Mouse (Mus musculus) hindbrain, postnatal 0 days (tissue): ENCODE measurements around the gene Sar1a. TPM values are rescaled to one million over a fixed set of nuclear protein-coding genes. Genes with fewer than 3 reads are reported as not detected.
A peak's percentile ranks its signal among the peaks of the same experiment; 100 is the strongest.

Source experiments
- ATAC-seq: fragments of 200-750 bp; cut with Nextera tagmentation; 2 replicates; pipeline ENCODE4 v1.8.0; 2017; ENCODE audit warnings: mild to moderate bottlenecking, moderate TSS enrichment, moderate library complexity
- DNase-seq: peaks from one replicate; pipeline ENCODE4 v3.0.0-alpha.2; 2015; ENCODE audit warnings: low spot score
- H3K27ac ChIP-seq: fragments of 300-500 bp; sonication (generic); 2 replicates; pipeline ENCODE4 v1.5.1; 2014; ENCODE audit warnings: mild to moderate bottlenecking
- H3K27me3 ChIP-seq: fragments of 300-500 bp; sonication (generic); 2 replicates; pipeline ENCODE4 v1.6.1; 2014; ENCODE audit warnings: low read length, mixed read lengths; ENCODE audit not compliant: insufficient read depth
- H3K36me3 ChIP-seq: fragments of 300-500 bp; sonication (generic); 2 replicates; pipeline ENCODE4 v1.6.1; 2014; ENCODE audit warnings: low read length, mixed read lengths; ENCODE audit not compliant: insufficient read depth
- H3K4me1 ChIP-seq: fragments of 300-500 bp; sonication (generic); 2 replicates; pipeline ENCODE4 v1.6.1; 2014; ENCODE audit warnings: antibody characterized with exemption, low read length, mixed read lengths; ENCODE audit not compliant: insufficient read depth
- H3K4me2 ChIP-seq: fragments of 300-500 bp; sonication (generic); 2 replicates; pipeline ENCODE4 v1.6.1; 2014; ENCODE audit warnings: low read depth, mild to moderate bottlenecking, low read length, moderate library complexity, mixed read lengths
- H3K4me3 ChIP-seq: fragments of 300-500 bp; sonication (generic); 2 replicates; pipeline ENCODE4 v1.5.1; 2014; ENCODE audit warnings: low read length
- H3K9ac ChIP-seq: fragments of 300-500 bp; sonication (generic); replicated peaks from 2 replicates; pipeline ENCODE4 v1.6.1; 2014; ENCODE audit warnings: mild to moderate bottlenecking, low read length, moderate library complexity, mixed read lengths
- H3K9me3 ChIP-seq: fragments of 300-500 bp; sonication (generic); 2 replicates; pipeline ENCODE4 v1.6.1; 2016; ENCODE audit warnings: low read length, mixed read lengths
- CTCF ChIP-seq: IDR thresholded peaks from 2 replicates; pipeline ENCODE4 v1.5.1; 2016; ENCODE audit warnings: antibody characterized with exemption, control low read depth, low read depth
- WGBS: fragments of 180-500 bp; shearing (Covaris S2); extraction: QIAGEN DNeasy Blood & Tissue Kit; methylation state at CpG from one replicate; pipeline ENCODE4 v1.1.7; 2014; 5-methylcytosine and 5-hydroxymethylcytosine counted together
- polyA plus RNA-seq: library from polyadenylated mRNA; unstranded; fragments of >200 nt; fragmentation: Nextera tagmentation; extraction: Ambion mirVana; gene quantifications from 2 replicates; pipeline ENCODE4 v1.2.1, GENCODE M21; 2015
- total RNA-seq: library from RNA; depleted of rRNA; stranded (reverse); fragments of >200 nt; gene quantifications from 2 replicates; pipeline ENCODE4 v1.2.3, GENCODE M21; 2014

Sar1a gene
- total and polyA plus RNA-seq, 2 experiments from 2014 or later: 125 to 188 TPM

DNA sequence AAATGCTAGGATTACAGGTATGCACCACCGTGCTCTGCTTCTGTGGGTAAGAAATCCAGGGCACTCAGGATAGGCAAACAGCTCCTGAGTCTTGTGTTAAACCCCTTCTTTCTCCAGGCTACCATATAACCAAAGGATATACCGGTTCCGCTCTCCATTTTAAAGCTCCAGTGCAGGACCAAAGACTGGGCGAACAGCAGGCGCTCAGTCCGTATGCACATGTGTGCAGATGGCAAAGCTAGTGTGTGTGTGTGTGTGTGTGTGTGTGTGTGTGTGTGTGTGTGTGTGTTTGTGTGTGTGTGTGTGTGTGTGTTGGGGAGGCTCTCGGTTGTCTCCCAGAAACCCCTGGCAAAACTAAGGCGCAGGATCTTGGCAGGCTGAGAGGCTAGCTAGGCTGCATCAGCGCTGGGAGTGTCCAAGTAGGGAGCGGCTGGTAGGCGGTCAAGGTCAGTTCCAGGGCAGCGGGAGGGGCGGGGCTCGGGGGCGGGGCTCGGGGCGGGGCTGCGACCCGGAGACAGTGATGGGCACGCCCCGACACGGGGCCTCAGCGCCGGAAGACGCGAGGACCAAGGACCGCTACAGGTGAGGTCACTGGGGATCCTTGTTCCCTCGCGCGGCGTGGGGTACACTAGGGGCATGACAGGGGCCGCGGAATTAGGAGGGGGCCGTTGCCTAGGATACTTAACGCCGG is 34.8 kb downstream of the Sar1a start, which contains the start of gene Aifm2:
Aifm2 (plus strand) TSS at position 493 of the 691 bp plus-strand sequence.
- DNase-seq (peak; percentile 60), ATAC-seq (peak; percentile 85)
- Histone ChIP-seq H3K4me1 (peaks cover 9% of the 10 kb centered on the region; the same call in 1 of the 2 replicates), H3K9me3 (no peaks in the 10 kb centered on the region), H3K36me3 (no peaks in the 10 kb centered on the region), H3K9ac (peak within 1 kb of the TSS; percentile 55), H3K27ac (no peak within 1 kb of the TSS), H3K27me3 (no peaks in the 10 kb centered on the region), H3K4me3 (peak within 1 kb of the TSS; percentile 53), H3K4me2 (peak within 1 kb of the TSS; percentile 92)
- 13% methylated on average over 29 of the region's 36 CpGs for WGBS
- TF ChIP-seq CTCF: no peak

DNA sequence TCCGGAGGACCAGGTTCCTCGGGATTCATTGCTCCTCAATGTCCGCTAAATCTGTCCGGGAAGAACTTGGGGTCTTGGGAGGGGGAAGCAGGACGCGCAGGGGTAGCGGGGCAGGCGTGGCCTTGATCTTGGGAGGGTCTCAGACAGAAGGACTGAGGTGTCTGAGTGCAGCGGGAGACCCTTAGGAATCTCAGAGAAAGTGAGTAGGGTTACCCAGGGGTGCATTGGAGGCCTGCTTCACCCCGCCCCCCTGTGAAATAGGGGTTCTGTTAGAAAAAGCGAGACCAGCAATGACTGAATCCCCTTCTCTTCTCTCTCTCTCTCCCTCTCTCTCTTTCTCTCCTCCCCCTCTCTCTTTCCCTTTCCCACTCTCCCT is 35.4 kb downstream of the Sar1a start:
- Histone ChIP-seq H3K27me3 (no peaks in the 10 kb centered on the region), H3K27ac (no peak overlapping the region), H3K4me3 (peak overlapping the region; percentile 53), H3K36me3 (no peaks in the 10 kb centered on the region), H3K4me1 (peaks cover 9% of the 10 kb centered on the region; the same call in 1 of the 2 replicates), H3K9me3 (no peaks in the 10 kb centered on the region), H3K9ac (peak overlapping the region; percentile 55), H3K4me2 (peak overlapping the region; percentile 92)
- under 1% methylated on average over 10 of the region's 11 CpGs for WGBS
- DNase-seq (no peak), ATAC-seq (peak; percentile 55)
- TF ChIP-seq CTCF: no peak

DNA sequence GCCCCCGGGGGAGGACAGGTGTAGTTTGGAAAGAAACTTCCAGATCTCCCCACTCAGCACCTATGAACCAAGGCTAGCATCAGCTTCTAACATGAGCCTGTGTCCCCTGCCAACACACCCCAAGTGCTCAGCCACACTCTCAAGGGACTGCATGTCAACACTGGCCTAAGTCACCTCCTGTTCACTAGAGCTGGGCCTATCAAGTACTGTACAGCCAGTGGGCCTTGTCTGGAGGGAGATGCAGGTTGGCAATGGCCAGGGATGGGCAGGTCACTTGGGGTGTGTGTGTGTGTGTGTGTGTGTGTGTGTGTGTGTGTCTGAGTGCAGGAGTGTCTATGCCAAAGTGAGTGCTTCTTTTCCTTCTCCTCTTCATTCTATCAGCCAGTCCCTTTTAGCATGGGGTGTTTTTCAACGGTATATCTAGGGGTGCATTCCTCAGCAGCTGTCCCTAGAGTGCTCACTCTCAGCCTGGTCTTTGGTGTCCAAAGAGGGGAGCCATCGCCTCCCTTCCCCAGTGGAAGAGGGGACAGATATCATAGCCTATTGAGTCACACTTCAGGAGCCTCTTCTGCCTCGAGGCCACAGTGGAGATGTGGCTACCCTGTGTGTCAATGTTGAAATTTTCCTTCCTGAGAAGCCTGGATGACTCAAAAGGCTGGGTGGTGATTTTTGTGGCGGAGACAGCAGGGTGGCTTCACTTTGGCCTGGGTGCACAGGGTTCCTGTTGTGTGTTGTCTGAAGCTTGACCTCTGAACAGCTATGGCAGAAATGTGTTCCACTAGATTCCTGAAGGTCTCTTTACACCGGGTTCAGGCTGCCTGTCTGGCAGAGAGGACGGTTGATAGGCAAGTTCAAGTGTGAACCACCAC is 36.1 kb downstream of the Sar1a start:
- ATAC-seq (no peak; the same call in 1 of the 2 replicates), DNase-seq (no peak)
- peak overlapping the region; percentile 53 for H3K4me3 ChIP-seq
- TF ChIP-seq CTCF: no peak
- H3K4me1 ChIP-seq: peaks cover 9% of the 10 kb centered on the region; the same call in 1 of the 2 replicates
- H3K9me3 ChIP-seq: no peaks in the 10 kb centered on the region
- peak overlapping the region; percentile 92 for H3K4me2 ChIP-seq
- no peak overlapping the region for H3K9ac ChIP-seq
- no peak overlapping the region for H3K27ac ChIP-seq
- H3K27me3 ChIP-seq: no peaks in the 10 kb centered on the region
- WGBS: 77% methylated on average over 7 of the region's 7 CpGs
- no peaks in the 10 kb centered on the region for H3K36me3 ChIP-seq

DNA sequence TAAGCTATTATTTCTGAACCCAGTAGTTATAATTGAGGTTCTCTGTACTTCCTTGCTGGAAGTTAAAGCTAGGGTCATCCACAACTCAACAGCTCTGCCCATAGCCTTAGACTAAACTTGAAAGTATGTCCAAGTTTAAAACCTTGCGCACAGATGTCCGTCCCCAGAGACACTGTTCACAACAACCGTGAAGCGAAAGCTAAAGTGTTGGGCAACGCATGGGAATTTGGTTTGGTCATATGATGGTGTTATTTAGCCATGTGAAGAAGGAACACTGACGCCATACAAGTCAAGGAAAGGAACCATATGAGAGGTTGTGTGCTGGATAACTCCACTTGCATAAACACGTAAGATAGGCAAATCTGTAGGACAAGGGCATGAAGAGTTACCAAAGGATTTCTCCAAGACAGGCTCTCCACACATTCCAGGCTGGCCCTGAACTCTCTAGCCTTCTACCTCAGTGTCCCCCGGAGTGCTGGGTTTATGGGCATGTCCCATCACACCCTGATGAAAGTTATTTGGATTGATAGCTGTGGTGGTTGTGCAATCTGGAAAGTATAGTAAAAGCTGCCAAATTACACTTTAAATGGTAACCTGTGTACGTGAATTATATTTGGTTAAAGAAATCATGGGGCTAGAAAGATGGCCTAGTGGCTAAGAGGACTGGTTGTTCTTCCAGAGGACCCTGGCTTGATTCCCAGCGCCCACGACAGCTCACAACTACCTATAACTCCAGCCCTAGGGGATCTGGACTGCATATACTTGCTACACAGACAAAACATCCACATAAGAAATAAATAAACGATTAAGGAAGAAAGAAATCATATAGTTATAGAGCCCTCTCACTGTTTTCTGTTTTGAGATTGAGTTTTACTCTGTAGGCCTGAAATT is 37.6 kb downstream of the Sar1a start:
- 93% methylated on average over 12 of the region's 12 CpGs for WGBS
- ATAC-seq (no peak), DNase-seq (no peak)
- Histone ChIP-seq H3K4me3 (no peak overlapping the region), H3K4me2 (no peak overlapping the region), H3K27ac (no peak overlapping the region), H3K9ac (no peak overlapping the region), H3K27me3 (no peaks in the 10 kb centered on the region), H3K9me3 (no peaks in the 10 kb centered on the region), H3K4me1 (peaks cover 9% of the 10 kb centered on the region; the same call in 1 of the 2 replicates), H3K36me3 (no peaks in the 10 kb centered on the region)
- no peak for TF ChIP-seq CTCF

DNA sequence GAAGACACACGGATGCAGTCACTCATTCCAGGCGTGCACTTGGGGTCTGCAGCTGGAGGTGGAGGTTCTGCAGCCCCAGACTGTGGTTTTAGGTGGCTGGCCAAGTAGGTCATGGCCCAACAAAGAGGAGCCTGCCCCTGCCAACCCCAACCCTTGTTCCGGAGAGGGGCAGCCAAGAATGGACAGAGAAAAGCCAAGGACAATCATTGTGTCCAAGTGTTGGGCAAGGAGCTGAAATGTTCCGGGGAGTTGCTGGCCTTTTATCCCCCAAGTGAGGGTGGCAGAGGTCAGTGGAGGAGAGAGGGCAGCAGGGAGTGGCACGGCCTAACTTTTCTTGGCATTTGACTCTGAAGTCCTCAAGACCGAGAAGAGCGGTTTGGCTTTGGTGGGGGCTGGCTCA is 40.2 kb downstream of the Sar1a start:
- Histone ChIP-seq H3K9me3 (no peaks in the 10 kb centered on the region), H3K27me3 (no peaks in the 10 kb centered on the region), H3K36me3 (no peaks in the 10 kb centered on the region), H3K27ac (no peak overlapping the region), H3K9ac (no peak overlapping the region), H3K4me2 (no peak overlapping the region), H3K4me1 (peaks cover 6% of the 10 kb centered on the region; the same call in 1 of the 2 replicates), H3K4me3 (no peak overlapping the region)
- ATAC-seq (no peak), DNase-seq (no peak)
- 81% methylated on average over 7 of the region's 7 CpGs for WGBS
- no peak for TF ChIP-seq CTCF

DNA sequence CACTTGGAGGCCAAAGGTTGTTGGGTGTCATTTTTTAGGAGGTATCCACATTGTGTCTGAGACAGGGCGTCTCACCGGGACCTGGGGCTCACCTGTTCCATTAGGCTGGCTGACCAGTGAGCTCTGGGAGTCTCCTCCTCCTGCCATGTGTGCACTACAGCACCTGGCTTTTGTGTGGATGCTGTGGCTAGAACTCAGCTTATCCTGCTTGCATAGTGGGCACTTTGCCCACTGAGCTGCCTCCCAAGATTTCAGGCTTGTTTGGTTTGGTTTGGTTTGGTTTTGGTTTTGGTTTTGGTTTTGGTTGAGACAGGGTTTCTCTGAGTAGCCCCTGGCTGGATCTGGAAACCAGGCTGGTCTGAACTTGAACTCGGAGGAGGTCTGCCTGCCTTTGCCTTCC is 42.1 kb downstream of the Sar1a start:
- H3K36me3 ChIP-seq: no peaks in the 10 kb centered on the region
- DNase-seq: no peak
- 82% methylated on average over 3 of the region's 3 CpGs for WGBS
- no peak overlapping the region for H3K4me2 ChIP-seq
- no peak for TF ChIP-seq CTCF
- no peak overlapping the region for H3K4me3 ChIP-seq
- H3K27ac ChIP-seq: no peak overlapping the region
- no peaks in the 10 kb centered on the region for H3K4me1 ChIP-seq
- no peak for ATAC-seq
- H3K9ac ChIP-seq: no peak overlapping the region
- H3K27me3 ChIP-seq: no peaks in the 10 kb centered on the region
- no peaks in the 10 kb centered on the region for H3K9me3 ChIP-seq
